Mouse (Mus musculus) heart, postnatal 10 days (tissue): ENCODE measurements at regions not wholly inside any gene's neighbourhood (a gene's known extent, or its start where the extent isn't known, plus 50 kb on each side); places are given as distances from the start of the nearest gene placed in this dataset.

ENCODE experiments used
- DNase-seq, 2 experiments: peaks; one replicate each; pipeline ENCODE4 v3.0.0; 2021
- intact Hi-C: fragments of 180-260 bp; cut with DNase I; formaldehyde crosslinking; loops from one replicate; pipeline ENCODE4 v1.15.1; 2025

GRCm38 (mm10) chr14:13146959-13147535 is 137.5 kb upstream of the Synpr start:
- DNase-seq: no peak
- intact Hi-C loops: no loop called here

DNA sequence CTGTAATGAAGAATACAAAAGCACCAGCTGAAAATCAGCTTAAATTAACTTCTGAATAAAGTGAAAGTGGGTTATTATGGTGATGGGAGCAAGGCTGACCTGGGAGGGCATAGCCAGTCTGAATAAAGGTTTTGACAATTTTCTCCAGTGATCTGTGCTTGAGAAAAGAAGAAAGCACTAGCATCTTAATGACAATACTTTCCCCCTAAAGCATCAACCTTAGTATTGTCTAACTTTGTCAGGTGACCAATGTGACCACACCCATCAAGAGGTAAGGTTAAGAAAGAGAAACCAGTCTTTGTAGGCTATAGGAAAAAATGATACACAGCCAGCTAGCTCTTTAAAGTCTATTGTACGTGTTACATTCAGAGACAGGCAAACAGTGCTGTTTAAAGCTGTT is 135.0 kb upstream of the Synpr start:
- no peak for DNase-seq
- intact Hi-C loops: no loop called here

- no peak for DNase-seq
- intact Hi-C loops: no loop called here
These were observed 132.9 kb upstream of the Synpr start for GRCm38 (mm10) chr14:13151672-13152071.

DNA sequence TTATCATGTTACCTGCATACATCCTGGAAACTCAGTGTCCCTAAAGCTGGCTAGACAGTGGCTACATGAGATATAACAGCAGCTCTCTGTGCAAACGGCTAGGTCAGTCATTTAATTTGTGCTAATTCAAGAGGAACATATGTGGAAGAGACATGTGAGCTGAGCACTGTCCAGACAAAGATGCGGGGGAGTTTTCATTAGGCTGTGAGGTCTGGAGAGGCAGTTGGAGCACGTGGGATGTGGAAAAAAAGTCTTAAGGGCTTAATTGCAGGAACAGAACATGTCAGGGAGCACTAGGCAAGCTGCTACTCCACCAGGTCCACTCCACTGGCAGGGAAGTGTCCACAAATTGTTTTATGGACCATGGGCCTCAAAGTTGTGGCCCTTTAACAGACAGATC is 108.4 kb upstream of the Synpr start:
- no peak for DNase-seq
- intact Hi-C loops: no loop called here

DNA sequence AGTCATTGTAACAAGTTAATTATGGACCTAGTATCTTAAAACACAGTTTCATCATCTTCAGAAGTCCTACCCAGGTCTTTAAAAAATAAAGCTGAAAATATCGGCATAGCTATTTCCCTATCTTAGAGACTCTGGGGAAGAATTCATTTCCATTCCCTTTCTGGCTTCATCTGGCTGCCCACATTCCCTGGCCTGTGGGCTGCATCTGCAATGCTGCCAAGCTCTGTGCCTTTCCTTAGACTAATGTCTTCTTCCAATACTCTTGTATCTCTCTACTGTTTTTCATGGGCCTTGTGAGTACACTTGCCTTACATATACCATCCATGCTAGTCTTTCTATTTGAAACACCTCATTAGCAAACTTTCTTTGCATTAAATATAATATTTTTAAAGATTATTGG is 106.7 kb upstream of the Synpr start:
- DNase-seq: no peak
- intact Hi-C loops: no loop called here

DNA sequence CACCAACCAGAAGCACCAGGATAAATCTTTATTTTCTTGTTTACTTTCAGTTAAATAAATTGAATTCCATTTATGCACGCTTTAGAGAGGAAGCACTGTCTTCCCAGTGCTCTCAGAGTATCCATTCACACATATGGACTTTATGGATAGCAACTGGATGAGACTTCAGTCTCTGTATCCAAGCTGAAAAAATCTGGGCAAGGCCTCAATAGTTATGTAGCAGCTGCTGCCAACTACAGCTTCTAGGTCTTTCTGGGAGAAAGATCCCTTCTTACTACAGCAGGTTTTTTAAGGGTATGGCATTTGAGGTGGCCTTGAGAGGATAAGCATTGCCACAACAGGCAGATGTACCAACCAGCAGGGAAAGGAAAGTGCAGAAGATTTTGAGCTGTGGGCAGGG is 93.8 kb upstream of the Synpr start:
- DNase-seq: no peak
- intact Hi-C loops: no loop called here

DNA sequence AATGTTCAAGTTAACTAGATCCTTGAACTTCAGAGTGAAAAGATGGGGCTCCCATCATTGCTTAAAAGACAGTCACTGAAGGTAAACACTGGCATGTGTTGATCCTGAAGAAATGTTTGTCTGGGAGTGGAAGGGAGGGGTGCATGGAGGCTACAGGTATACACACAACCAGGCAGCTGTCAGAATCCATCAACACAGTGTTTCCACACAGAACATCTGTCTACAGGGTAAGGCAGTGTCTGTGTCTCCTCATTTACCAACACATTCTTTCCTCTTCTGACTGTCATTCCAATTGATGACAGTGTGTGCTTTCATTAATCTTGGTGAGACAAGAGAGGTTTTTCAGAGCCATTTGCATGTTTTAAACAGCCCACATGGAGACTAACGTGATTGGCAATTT is 91.8 kb upstream of the Synpr start:
- intact Hi-C loops: no loop called here
- no peak for DNase-seq

GRCm38 (mm10) chr14:13197330-13197892 is 87.2 kb upstream of the Synpr start:
- no peak for DNase-seq
- intact Hi-C loops: no loop called here

GRCm38 (mm10) chr14:13198491-13198890 is 86.1 kb upstream of the Synpr start:
- peak; percentile 25 to 40 for DNase-seq
- intact Hi-C loops: loop anchor here (1.0 kb wide), 2 partner anchors 574 to 623 kb away; no protein-coding TSS in a partner anchor

- intact Hi-C loops: no loop called here
- no peak for DNase-seq
These were observed 71.9 kb upstream of the Synpr start for GRCm38 (mm10) chr14:13212658-13213057.
